Mouse (Mus musculus) MEL (cell line): ENCODE results near the gene Mcf2l. TPM values are rescaled to one million over a fixed set of nuclear protein-coding genes. Genes with fewer than 3 reads are reported as not detected.

Experiments used
- DNase-seq: peaks from one replicate; pipeline ENCODE4 v3.0.0; 2011; ENCODE audit warnings: low read depth, low spot score
- H3K27ac ChIP-seq: 2 replicates; pipeline ENCODE4 v1.5.1; 2012; ENCODE audit warnings: low read depth, mild to moderate bottlenecking, control low read depth, low read length, moderate library complexity; ENCODE audit not compliant: control insufficient read depth
- H3K27me3 ChIP-seq, 2 experiments: fragments of 150-350 bp in 1 of 2; sonication (generic) in 1 of 2; 2 replicates each; pipeline ENCODE4 v1.6.1; 2012; ENCODE audit warnings: low read length in 2 of 2, mild to moderate bottlenecking in 2 of 2, improper control_type of control experiment in 1 of 2, moderate library complexity in 1 of 2; ENCODE audit not compliant: insufficient read depth in 2 of 2, control insufficient read depth in 1 of 2
- H3K36me3 ChIP-seq, 2 experiments: 2 replicates each; pipeline ENCODE4 v1.6.1; 2012 to 2014; ENCODE audit warnings: low read length in 2 of 2, improper control_type of control experiment in 1 of 2, inconsistent platforms in 1 of 2, mild to moderate bottlenecking in 1 of 2; ENCODE audit not compliant: insufficient read depth in 2 of 2, control insufficient read depth in 1 of 2
- H3K4me1 ChIP-seq, 2 experiments: fragments of 150-350 bp in 1 of 2; sonication (generic) in 1 of 2; 2 replicates each; pipeline ENCODE4 v1.6.1; 2012; ENCODE audit warnings: low read length in 2 of 2, improper control_type of control experiment in 1 of 2, mild to moderate bottlenecking in 1 of 2; ENCODE audit not compliant: insufficient read depth in 2 of 2, control insufficient read depth in 1 of 2
- H3K4me3 ChIP-seq, 2 experiments: fragments of 150-350 bp in 1 of 2; sonication (generic) in 1 of 2; 2 replicates each; pipeline ENCODE4 v1.5.1; 2012; ENCODE audit warnings: low read depth in 2 of 2, low read length in 2 of 2, mild to moderate bottlenecking in 2 of 2, moderate library complexity in 2 of 2, control low read depth in 1 of 2, improper control_type of control experiment in 1 of 2; ENCODE audit not compliant: control insufficient read depth in 1 of 2, insufficient read depth in 1 of 2
- H3K79me2 ChIP-seq: 2 replicates; pipeline ENCODE4 v1.6.1; 2012; ENCODE audit warnings: mild to moderate bottlenecking, low read length, moderate library complexity; ENCODE audit not compliant: control insufficient read depth, poor library complexity, insufficient read depth
- H3K9ac ChIP-seq: 2 replicates; pipeline ENCODE4 v1.6.1; 2012; ENCODE audit warnings: low read depth, mild to moderate bottlenecking, control low read depth, low read length, moderate library complexity; ENCODE audit not compliant: control insufficient read depth, poor library complexity, severe bottlenecking
- H3K9me3 ChIP-seq: fragments of 150-350 bp; sonication (generic); replicated peaks from 2 replicates; pipeline ENCODE4 v1.6.1; 2012; ENCODE audit warnings: mild to moderate bottlenecking, low read length, improper control_type of control experiment, moderate library complexity; ENCODE audit not compliant: insufficient read depth
- CHD2 ChIP-seq: IDR thresholded peaks from 2 replicates; pipeline ENCODE4 v1.6.1; 2011; ENCODE audit warnings: low read length, improper control_type of control experiment
- E2F4 ChIP-seq: IDR thresholded peaks from 2 replicates; pipeline ENCODE4 v1.6.1; 2011; ENCODE audit warnings: low read depth, low read length, improper control_type of control experiment, borderline replicate concordance
- ELF1 ChIP-seq: IDR thresholded peaks from 2 replicates; pipeline ENCODE4 v1.6.1; 2014; ENCODE audit warnings: low read depth, mild to moderate bottlenecking, inconsistent platforms, low read length, improper control_type of control experiment, moderate library complexity
- GABPA ChIP-seq: IDR thresholded peaks from 2 replicates; pipeline ENCODE4 v1.6.1; 2012; ENCODE audit warnings: low read depth, mild to moderate bottlenecking, inconsistent platforms, low read length, improper control_type of control experiment, moderate library complexity
- GATA1 ChIP-seq: IDR thresholded peaks from 2 replicates; pipeline ENCODE4 v1.6.1; 2011; ENCODE audit warnings: low read depth, low read length, improper control_type of control experiment
- HCFC1 ChIP-seq: IDR thresholded peaks from 2 replicates; pipeline ENCODE4 v1.6.1; 2012; ENCODE audit warnings: low read depth, mild to moderate bottlenecking, inconsistent platforms, low read length, improper control_type of control experiment, moderate library complexity
- JUND ChIP-seq: IDR thresholded peaks from 2 replicates; pipeline ENCODE4 v1.6.1; 2011; ENCODE audit warnings: low read depth, mild to moderate bottlenecking, improper control_type of control experiment, low read length
- KAT2A ChIP-seq: conservative IDR thresholded peaks from 2 replicates; pipeline ENCODE4 v1.6.1; 2012; ENCODE audit warnings: low read depth, low read length, improper control_type of control experiment, inconsistent platforms
- MYC ChIP-seq: IDR thresholded peaks from 2 replicates; pipeline ENCODE4 v1.6.1; 2011; ENCODE audit warnings: low read depth, mild to moderate bottlenecking, low read length, improper control_type of control experiment, moderate library complexity
- NELFE ChIP-seq: IDR thresholded peaks from 2 replicates; pipeline ENCODE4 v1.6.1; 2011; ENCODE audit warnings: low read depth, low read length, improper control_type of control experiment
- POLR2A ChIP-seq, 2 experiments: IDR thresholded peaks; 2 replicates each; pipeline ENCODE4 v1.6.1; 2011 to 2012; ENCODE audit warnings: low read length in 2 of 2, mild to moderate bottlenecking in 2 of 2, control low read depth in 1 of 2, improper control_type of control experiment in 1 of 2, low read depth in 1 of 2, moderate library complexity in 1 of 2; ENCODE audit not compliant: control insufficient read depth in 1 of 2, insufficient read depth in 1 of 2, poor library complexity in 1 of 2
- RCOR1 ChIP-seq: IDR thresholded peaks from 2 replicates; pipeline ENCODE4 v1.6.1; 2012; ENCODE audit warnings: low read depth, mild to moderate bottlenecking, inconsistent platforms, low read length, improper control_type of control experiment
- SIN3A ChIP-seq: IDR thresholded peaks from 2 replicates; pipeline ENCODE4 v1.6.1; 2012; ENCODE audit warnings: low read length, improper control_type of control experiment, inconsistent platforms
- TAL1 ChIP-seq: IDR thresholded peaks from 2 replicates; pipeline ENCODE4 v1.6.1; 2012; ENCODE audit warnings: mild to moderate bottlenecking, inconsistent platforms, low read length, moderate library complexity, mixed read lengths
- TCF12 ChIP-seq: IDR thresholded peaks from 2 replicates; pipeline ENCODE4 v1.6.1; 2014; ENCODE audit warnings: low read depth, mild to moderate bottlenecking, inconsistent platforms, low read length, improper control_type of control experiment, moderate library complexity
- UBTF ChIP-seq: IDR thresholded peaks from 2 replicates; pipeline ENCODE4 v1.6.1; 2012; ENCODE audit warnings: low read depth, mild to moderate bottlenecking, inconsistent platforms, low read length, improper control_type of control experiment, moderate library complexity, borderline replicate concordance; ENCODE audit not compliant: insufficient read depth
- USF1 ChIP-seq: IDR thresholded peaks from 2 replicates; pipeline ENCODE4 v1.6.1; 2014; ENCODE audit warnings: low read depth, mild to moderate bottlenecking, inconsistent platforms, low read length, improper control_type of control experiment, moderate library complexity
- USF2 ChIP-seq, 2 experiments: IDR thresholded peaks; 2 replicates each; pipeline ENCODE4 v1.6.1; 2011 to 2012; ENCODE audit warnings: improper control_type of control experiment in 2 of 2, low read length in 2 of 2, borderline replicate concordance in 1 of 2, inconsistent platforms in 1 of 2, low read depth in 1 of 2, mild to moderate bottlenecking in 1 of 2; ENCODE audit not compliant: insufficient read depth in 1 of 2
- ZC3H11A ChIP-seq: IDR thresholded peaks from 2 replicates; pipeline ENCODE4 v1.6.1; 2012; ENCODE audit warnings: low read depth, mild to moderate bottlenecking, inconsistent platforms, low read length, improper control_type of control experiment
- ZKSCAN1 ChIP-seq: IDR thresholded peaks from 2 replicates; pipeline ENCODE4 v1.6.1; 2012; ENCODE audit warnings: low read depth, mild to moderate bottlenecking, inconsistent platforms, low read length, improper control_type of control experiment, moderate library complexity
- ZMIZ1 ChIP-seq: IDR thresholded peaks from 2 replicates; pipeline ENCODE4 v1.6.1; 2012; ENCODE audit warnings: low read depth, mild to moderate bottlenecking, inconsistent platforms, low read length, improper control_type of control experiment, moderate library complexity
- ZNF384 ChIP-seq: IDR thresholded peaks from 2 replicates; pipeline ENCODE4 v1.6.1; 2012; ENCODE audit warnings: low read depth, mild to moderate bottlenecking, inconsistent platforms, low read length, improper control_type of control experiment
- polyA plus RNA-seq, 2 experiments: library from polyadenylated mRNA; stranded (reverse) in 1 of 2; unstranded in 1 of 2; fragments of >175 nt in 1 of 2; fragments of >200 nt in 1 of 2; gene quantifications; 2 replicates each; pipeline versions ENCODE4 v1.2.1 to v1.2.4; 2012; ENCODE audit warnings: low replicate concordance in 2 of 2, low read depth in 1 of 2; ENCODE audit not compliant: insufficient read length in 2 of 2, insufficient read depth in 1 of 2, missing spikeins in 1 of 2
- total RNA-seq: library from RNA; depleted of rRNA; stranded (reverse); fragments of 300-350 nt; gene quantifications from 2 replicates; pipeline ENCODE4 v1.2.3, GENCODE M21; 2012

Gene Mcf2l
- total and polyA plus RNA-seq, 3 experiments: 1.2 to 3.6 TPM; not detected in 1

- H3K9me3 ChIP-seq: no peaks in the 10 kb centered on the region
- H3K4me3 ChIP-seq: no peak overlapping the region
- DNase-seq: no peak
- no peak overlapping the region for H3K27ac ChIP-seq
- no peaks in the 10 kb centered on the region for H3K79me2 ChIP-seq
- no peaks in the 10 kb centered on the region for H3K36me3 ChIP-seq
- no peaks in the 10 kb centered on the region for H3K27me3 ChIP-seq
- H3K4me1 ChIP-seq: no peaks in the 10 kb centered on the region
- TF ChIP-seq ZC3H11A (no peak), CHD2 (no peak), E2F4 (no peak), ELF1 (no peak), GABPA (no peak), ZKSCAN1 (no peak), TAL1 (no peak)
- H3K9ac ChIP-seq: no peak overlapping the region
Measured at GRCm38 (mm10) chr8:12951051-12951630, 77.5 kb downstream of the Mcf2l start.

- no peaks in the 10 kb centered on the region for H3K9me3 ChIP-seq
- DNase-seq: no peak
- TF ChIP-seq HCFC1 (no peak), NELFE (no peak), GABPA (no peak), MYC (no peak), JUND (no peak), ZMIZ1 (no peak), ZNF384 (no peak), KAT2A (no peak), USF1 (no peak), SIN3A (no peak), ZC3H11A (no peak), POLR2A (IDR thresholded peaks at IDR 0.05; ENCODE audit: control insufficient read depth in 1 of 2, insufficient read depth in 1 of 2, low read depth in 1 of 2, low read length in 2 of 2, poor library complexity in 1 of 2) (no peak), USF2 (IDR thresholded peaks at IDR 0.05; ENCODE audit: borderline replicate concordance in 1 of 2, insufficient read depth in 1 of 2, low read depth in 1 of 2, low read length in 2 of 2) (no peak), GATA1 (no peak), RCOR1 (no peak), ZKSCAN1 (no peak), TAL1 (no peak), UBTF (no peak), TCF12 (no peak)
- no peak overlapping the region for H3K4me3 ChIP-seq
- H3K4me1 ChIP-seq: no peaks in the 10 kb centered on the region
- no peaks in the 10 kb centered on the region for H3K27me3 ChIP-seq
- no peaks in the 10 kb centered on the region for H3K36me3 ChIP-seq
- no peak overlapping the region for H3K27ac ChIP-seq
- H3K79me2 ChIP-seq: no peaks in the 10 kb centered on the region
- H3K9ac ChIP-seq: no peak overlapping the region
Measured at GRCm38 (mm10) chr8:12952699-12953098, 79.1 kb downstream of the Mcf2l start.
